Mouse (Mus musculus): Measurements from ENCODE around the gene Ggnbp2. TPM values are rescaled to one million over a fixed set of nuclear protein-coding genes. Genes with fewer than 3 reads are reported as not detected.

The Ggnbp2 gene
- total and polyA plus RNA-seq, 2 experiments from 2014 or later: 39.2 to 65.8 TPM

DNA sequence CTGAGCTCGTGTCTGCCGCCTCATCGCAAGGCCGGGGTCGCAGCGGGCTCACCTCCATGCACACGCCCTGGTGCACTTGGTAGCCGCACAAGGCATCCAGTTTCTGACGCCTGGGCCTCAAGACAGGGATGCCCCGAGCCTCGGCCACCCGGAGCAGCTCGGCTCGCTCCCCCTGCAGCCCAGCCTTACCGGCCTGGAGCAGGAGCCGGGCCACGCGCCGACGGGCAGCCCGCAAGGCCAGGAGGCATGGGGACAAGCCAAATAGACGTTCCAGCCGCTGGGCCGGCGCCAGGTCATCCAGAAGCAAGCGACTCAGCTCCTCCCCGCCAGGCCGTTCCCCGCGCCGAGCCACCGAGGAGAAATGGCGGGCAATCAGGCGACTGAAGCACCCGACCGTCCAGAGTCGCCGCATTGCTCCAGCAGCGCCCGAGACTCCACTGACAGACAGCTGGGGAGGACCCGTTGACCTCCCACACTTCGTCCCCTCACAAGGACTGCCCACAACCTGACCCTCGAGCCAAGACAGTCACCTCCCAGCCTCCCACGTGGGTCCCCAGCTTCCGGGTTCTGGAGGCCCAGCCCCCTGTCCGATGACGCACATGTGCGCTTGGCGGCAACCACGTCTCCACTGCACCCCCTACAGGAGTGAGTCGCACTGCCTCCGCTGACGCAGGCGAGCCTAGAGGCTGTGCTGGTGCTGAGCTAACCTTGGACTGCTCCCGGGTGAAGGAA lies 51.5 kb downstream of the Ggnbp2 start, which contains the start of gene Mrm1:
Gene Mrm1 (minus strand): TSS at position 555 of the 732 bp plus-strand sequence.
- WGBS: under 1% methylated on average over 53 of the region's 55 CpGs

DNA sequence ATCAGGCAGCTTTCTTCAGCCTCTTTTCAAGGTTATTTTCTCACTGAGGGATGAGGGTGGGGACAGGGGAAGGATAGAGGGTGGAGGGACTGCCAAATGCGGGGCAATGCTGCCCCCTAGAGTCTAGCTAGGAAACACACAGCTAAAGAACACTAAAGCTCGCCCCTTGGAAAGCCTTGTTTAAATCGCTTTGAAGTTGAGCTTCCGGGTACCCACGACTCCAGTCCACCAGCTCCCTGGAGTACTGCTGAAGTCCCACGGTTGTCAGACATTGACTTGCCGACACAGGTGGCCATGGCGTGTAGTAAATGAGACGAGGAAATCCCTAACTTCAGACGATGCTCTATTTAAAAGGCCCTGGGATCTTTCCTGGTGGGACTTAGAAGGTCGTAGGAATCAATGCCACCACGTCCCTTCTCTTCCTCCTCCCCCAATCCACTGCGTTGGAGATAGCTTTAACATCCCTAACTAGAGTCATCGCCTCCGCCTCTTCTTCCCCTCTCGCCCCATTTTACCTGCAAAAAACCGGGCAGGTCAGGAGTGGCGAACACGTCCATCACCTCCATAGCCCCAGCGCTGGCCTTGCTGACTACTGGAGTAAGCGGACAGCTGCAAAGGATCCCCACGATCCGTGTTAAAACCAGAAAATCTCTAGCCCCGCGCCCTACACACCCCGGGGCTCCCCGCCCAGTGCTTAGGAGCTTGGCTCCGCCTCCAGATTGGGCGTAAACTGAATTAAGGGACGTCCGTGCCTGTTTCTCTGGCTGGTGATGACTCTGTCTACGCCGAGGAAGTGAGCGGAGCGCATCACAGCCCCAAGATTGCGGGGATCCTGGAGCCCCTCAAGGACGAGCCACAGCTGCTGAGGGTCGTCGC lies 52.3 kb downstream of the Ggnbp2 start:
- H3K4me2 ChIP-seq (ENCODE audit: low read depth, low read length, poor library complexity, severe bottlenecking): peak overlapping the region; percentile 97

More for the DNA sequence above, 51.5 kb downstream of the Ggnbp2 start, which contains the start of gene Mrm1:
- TF ChIP-seq CTCF (IDR thresholded peaks at IDR 0.05): peak; percentile 87
- H3K9ac ChIP-seq (replicated peaks; ENCODE audit: low read length, poor library complexity, severe bottlenecking): peak within 1 kb of the TSS; percentile 74
- H3K36me3 ChIP-seq (ENCODE audit: insufficient read depth, low read length): no peaks in the 10 kb centered on the region; the same call in 1 of the 2 replicates
- peak within 1 kb of the TSS; percentile 65 for H3K27ac ChIP-seq (ENCODE audit: low read depth, low read length)
- H3K27me3 ChIP-seq (ENCODE audit: insufficient read depth, low read length): no peaks in the 10 kb centered on the region
- peak within 1 kb of the TSS; percentile 97 for H3K4me2 ChIP-seq (ENCODE audit: low read depth, low read length, poor library complexity, severe bottlenecking)
- no peaks in the 10 kb centered on the region for H3K9me3 ChIP-seq (ENCODE audit: low read length)
- H3K4me3 ChIP-seq (ENCODE audit: low read depth, low read length): peak within 1 kb of the TSS; percentile 76
- no peaks in the 10 kb centered on the region for H3K4me1 ChIP-seq (ENCODE audit: insufficient read depth, low read length)
- ATAC-seq (ENCODE audit: low FRiP score): peak; percentile 88
- DNase-seq (ENCODE audit: low spot score): peak; percentile 93

DNA sequence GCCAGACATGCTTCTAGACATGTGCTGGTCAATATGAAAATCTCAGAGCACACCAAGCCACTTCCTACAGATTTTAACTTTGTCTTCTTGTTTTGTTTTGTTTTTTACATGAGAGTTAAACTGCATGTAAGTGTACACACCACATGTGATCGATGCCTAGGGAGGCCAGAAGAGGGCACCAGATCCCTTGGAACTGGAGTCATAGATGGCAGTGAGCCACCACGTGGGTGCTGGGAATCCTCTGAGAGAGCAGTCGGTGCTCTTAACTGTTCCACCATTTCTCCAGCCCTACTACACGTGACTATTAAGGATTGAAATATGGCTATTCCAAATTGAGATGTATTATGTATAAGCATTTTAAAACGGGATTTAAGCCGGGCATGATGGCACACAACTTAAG lies 53.3 kb downstream of the Ggnbp2 start:
- Histone ChIP-seq H3K9me3 (ENCODE audit: low read length) (no peaks in the 10 kb centered on the region), H3K36me3 (ENCODE audit: insufficient read depth, low read length) (no peaks in the 10 kb centered on the region; the same call in 1 of the 2 replicates), H3K4me3 (ENCODE audit: low read depth, low read length) (no peak overlapping the region), H3K4me1 (ENCODE audit: insufficient read depth, low read length) (no peaks in the 10 kb centered on the region), H3K9ac (replicated peaks; ENCODE audit: low read length, poor library complexity, severe bottlenecking) (no peak overlapping the region), H3K27ac (ENCODE audit: low read depth, low read length) (no peak overlapping the region), H3K27me3 (ENCODE audit: insufficient read depth, low read length) (no peaks in the 10 kb centered on the region), H3K4me2 (ENCODE audit: low read depth, low read length, poor library complexity, severe bottlenecking) (no peak overlapping the region)
- peak; percentile 58 for TF ChIP-seq CTCF (IDR thresholded peaks at IDR 0.05)
- 80% methylated on average over 6 of the region's 6 CpGs for WGBS
- DNase-seq (ENCODE audit: low spot score) (peak; percentile 31), ATAC-seq (ENCODE audit: low FRiP score) (no peak)

More for the DNA sequence above, 52.3 kb downstream of the Ggnbp2 start:
- Histone ChIP-seq H3K4me3 (ENCODE audit: low read depth, low read length) (peak overlapping the region; percentile 76), H3K27me3 (ENCODE audit: insufficient read depth, low read length) (no peaks in the 10 kb centered on the region), H3K27ac (ENCODE audit: low read depth, low read length) (peak overlapping the region; percentile 65), H3K36me3 (ENCODE audit: insufficient read depth, low read length) (no peaks in the 10 kb centered on the region; the same call in 1 of the 2 replicates), H3K4me1 (ENCODE audit: insufficient read depth, low read length) (no peaks in the 10 kb centered on the region), H3K9me3 (ENCODE audit: low read length) (no peaks in the 10 kb centered on the region), H3K9ac (replicated peaks; ENCODE audit: low read length, poor library complexity, severe bottlenecking) (peak overlapping the region; percentile 74)
- WGBS: under 1% methylated on average over 39 of the region's 39 CpGs
- DNase-seq (ENCODE audit: low spot score) (peak; percentile 88), ATAC-seq (ENCODE audit: low FRiP score) (peak; percentile 38; the same call in 1 of the 2 replicates)
- peak; percentile 91 for TF ChIP-seq CTCF (IDR thresholded peaks at IDR 0.05)

DNA sequence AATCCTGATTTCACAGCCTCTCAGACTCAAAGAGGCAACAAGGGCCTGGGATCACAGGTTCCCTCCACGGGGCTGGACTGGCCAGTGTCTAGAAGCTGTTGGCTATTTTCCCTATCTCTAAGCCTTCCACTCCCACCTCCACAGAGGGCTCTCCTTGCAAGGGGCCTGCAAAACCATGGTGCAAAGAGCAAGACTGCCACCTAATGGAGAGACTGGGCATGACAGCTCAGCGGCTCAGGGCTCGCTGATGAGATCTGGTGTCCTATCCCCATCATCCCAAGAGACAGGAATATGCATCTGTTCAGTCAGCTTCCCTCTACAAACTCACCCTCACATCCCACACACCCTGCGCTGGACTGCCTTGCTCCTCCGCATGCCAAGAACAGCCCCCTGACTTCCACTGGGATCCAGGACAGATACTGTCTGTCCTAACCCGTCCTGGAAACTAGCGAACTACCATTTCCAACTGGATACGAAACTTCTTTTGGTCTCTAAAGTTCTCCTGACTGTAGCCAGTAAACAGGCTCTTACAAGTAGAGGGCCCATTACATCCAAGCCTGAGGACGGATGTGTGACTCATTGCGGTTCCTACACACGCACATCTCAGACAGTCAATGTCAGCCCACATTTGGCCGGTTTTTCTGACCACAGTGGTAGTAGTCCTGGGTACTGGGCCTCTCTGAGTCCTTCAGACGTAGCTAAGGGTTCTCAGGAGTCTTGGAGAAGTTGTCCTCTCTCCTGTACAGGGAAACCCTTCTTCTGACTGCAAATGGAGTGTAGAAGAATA lies 56.7 kb downstream of the Ggnbp2 start:
- no peaks in the 10 kb centered on the region for H3K27me3 ChIP-seq (ENCODE audit: insufficient read depth, low read length)
- H3K4me2 ChIP-seq (ENCODE audit: low read depth, low read length, poor library complexity, severe bottlenecking): no peak overlapping the region
- TF ChIP-seq CTCF (IDR thresholded peaks at IDR 0.05): peak; percentile 98
- no peak overlapping the region for H3K4me3 ChIP-seq (ENCODE audit: low read depth, low read length)
- peak; percentile 32; the same call in 1 of the 2 replicates for ATAC-seq (ENCODE audit: low FRiP score)
- no peak overlapping the region for H3K27ac ChIP-seq (ENCODE audit: low read depth, low read length)
- no peaks in the 10 kb centered on the region for H3K9me3 ChIP-seq (ENCODE audit: low read length)
- 57% methylated on average over 13 of the region's 13 CpGs for WGBS
- H3K9ac ChIP-seq (replicated peaks; ENCODE audit: low read length, poor library complexity, severe bottlenecking): no peak overlapping the region
- no peaks in the 10 kb centered on the region; the same call in 1 of the 2 replicates for H3K36me3 ChIP-seq (ENCODE audit: insufficient read depth, low read length)
- DNase-seq (ENCODE audit: low spot score): peak; percentile 83
- H3K4me1 ChIP-seq (ENCODE audit: insufficient read depth, low read length): no peaks in the 10 kb centered on the region

DNA sequence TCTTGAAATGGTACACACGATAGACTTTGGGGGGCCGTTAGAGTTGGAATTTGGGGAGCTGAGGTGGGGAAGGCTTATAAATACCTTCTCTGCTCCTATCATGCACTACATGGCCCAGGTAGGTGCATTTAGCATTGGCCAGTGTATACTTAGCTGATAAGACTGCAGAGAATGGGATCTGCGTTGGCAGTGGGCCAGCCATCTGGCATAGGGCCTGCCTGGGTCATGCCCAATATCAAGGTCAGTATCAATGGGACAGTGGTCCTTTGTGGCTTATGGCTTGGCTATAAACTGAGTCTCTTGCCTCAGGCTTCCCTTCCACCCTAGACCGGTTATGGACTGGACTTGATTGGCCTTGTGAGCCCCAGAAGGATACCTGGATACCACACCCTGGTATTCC lies 66.2 kb downstream of the Ggnbp2 start:
- Histone ChIP-seq H3K9me3 (ENCODE audit: low read length) (no peaks in the 10 kb centered on the region), H3K4me2 (ENCODE audit: low read depth, low read length, poor library complexity, severe bottlenecking) (no peak overlapping the region), H3K4me1 (ENCODE audit: insufficient read depth, low read length) (no peaks in the 10 kb centered on the region), H3K27ac (ENCODE audit: low read depth, low read length) (no peak overlapping the region), H3K27me3 (ENCODE audit: insufficient read depth, low read length) (no peaks in the 10 kb centered on the region), H3K9ac (replicated peaks; ENCODE audit: low read length, poor library complexity, severe bottlenecking) (no peak overlapping the region), H3K36me3 (ENCODE audit: insufficient read depth, low read length) (no peaks in the 10 kb centered on the region), H3K4me3 (ENCODE audit: low read depth, low read length) (no peak overlapping the region)
- no peak for ATAC-seq (ENCODE audit: low FRiP score)
- WGBS: 92% methylated on average over 4 of the region's 4 CpGs
- no peak for TF ChIP-seq CTCF (IDR thresholded peaks at IDR 0.05)
- DNase-seq (ENCODE audit: low spot score): no peak
